Mouse (Mus musculus): Measurements from ENCODE around the gene Scap. TPM values are rescaled to one million over a fixed set of nuclear protein-coding genes. Genes with fewer than 3 reads are reported as not detected.
A peak's percentile ranks its signal among the peaks of the same experiment; 100 is the strongest.
"Not testable (repeated sequence)": the region's sequence is repeated elsewhere in the genome, so short reads cannot be mapped to it uniquely, and the experiment has no call there.

The Scap gene
- polyA plus RNA-seq, 1 experiment from 2014 or later, result 38.5 TPM

DNA sequence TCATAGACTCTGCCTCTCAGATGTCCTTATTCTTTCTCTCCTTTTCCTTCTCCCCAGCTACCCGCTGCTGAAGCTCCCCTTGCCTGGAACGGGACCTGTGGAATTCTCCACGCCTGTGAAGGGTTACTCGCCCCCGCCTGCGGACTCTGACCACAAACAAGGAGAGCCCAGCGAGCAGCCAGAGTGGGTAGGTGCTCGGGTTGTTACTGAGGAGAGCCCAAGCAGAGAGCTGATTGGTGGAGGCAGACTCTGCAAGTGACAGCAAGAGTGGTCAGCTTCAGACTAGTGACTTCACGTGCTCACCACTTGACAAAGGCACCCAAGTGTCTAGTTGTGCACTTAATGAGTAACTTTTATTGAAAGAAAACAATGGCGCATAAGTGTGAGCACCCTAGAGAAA lies 29.2 kb downstream of the Scap start:
- H3K4me1 ChIP-seq, result no peaks in the 10 kb centered on the region
- H3K27ac ChIP-seq, result no peak overlapping the region
- H3K27me3 ChIP-seq (replicated peaks), result no peaks in the 10 kb centered on the region
- no peak overlapping the region for H3K4me3 ChIP-seq (replicated peaks)
- H3K36me3 ChIP-seq, result no peaks in the 10 kb centered on the region; the same call in 1 of the 2 replicates
- no peak overlapping the region for H3K9ac ChIP-seq
- no peaks in the 10 kb centered on the region for H3K9me3 ChIP-seq
- no peak for ATAC-seq (ENCODE audit: insufficient read depth, low FRiP score, low read depth)
- H3K4me2 ChIP-seq, result no peak overlapping the region
- 72% methylated on average over 10 of the region's 10 CpGs for WGBS

DNA sequence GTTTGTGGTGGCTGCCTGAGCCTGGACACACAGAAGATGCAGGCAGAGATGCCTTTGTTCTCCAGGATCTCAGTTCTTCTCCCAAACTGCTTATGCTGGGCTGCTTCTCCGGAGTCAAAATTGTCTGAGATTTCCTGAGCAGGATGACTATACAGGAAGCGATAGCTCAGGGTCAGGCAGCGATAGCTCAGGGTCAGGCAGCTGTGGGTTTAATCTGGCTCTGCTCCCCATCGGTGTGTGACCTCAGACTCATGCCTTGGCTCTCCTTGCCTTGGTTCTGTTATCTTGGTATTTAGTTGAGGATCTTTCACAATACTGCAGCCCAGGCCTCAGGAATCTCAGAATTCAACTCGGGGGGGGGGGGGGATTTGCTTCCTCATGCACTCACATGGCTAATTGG lies 33.7 kb downstream of the Scap start:
- H3K27ac ChIP-seq, result no peak overlapping the region
- no peaks in the 10 kb centered on the region; the same call in 1 of the 2 replicates for H3K36me3 ChIP-seq
- ATAC-seq (ENCODE audit: insufficient read depth, low FRiP score, low read depth), result no peak
- no peaks in the 10 kb centered on the region for H3K9me3 ChIP-seq
- no peaks in the 10 kb centered on the region for H3K4me1 ChIP-seq
- H3K4me2 ChIP-seq, result no peak overlapping the region
- WGBS, result 71% methylated on average over 5 of the region's 5 CpGs
- no peak overlapping the region for H3K4me3 ChIP-seq (replicated peaks)
- no peak overlapping the region for H3K9ac ChIP-seq
- no peaks in the 10 kb centered on the region for H3K27me3 ChIP-seq (replicated peaks)

DNA sequence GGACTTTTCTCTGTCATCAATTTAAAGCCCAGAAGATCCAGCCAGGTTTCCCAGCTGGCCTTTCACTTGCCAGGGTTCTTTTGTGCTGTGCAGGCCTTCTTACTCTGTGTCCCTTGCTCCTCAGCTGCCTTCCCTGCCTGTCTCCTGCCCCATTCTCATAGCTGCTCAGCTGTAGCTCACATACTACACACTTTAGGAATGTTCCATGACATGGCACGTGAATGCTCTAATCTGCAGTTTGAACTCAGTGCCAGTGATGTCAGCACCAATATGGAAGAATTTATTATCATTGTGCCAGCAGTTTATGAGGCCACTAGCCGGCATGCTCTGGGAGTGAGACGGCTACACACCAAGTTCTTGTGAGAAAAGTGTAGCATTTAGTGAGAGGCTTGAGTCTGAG lies 36.8 kb downstream of the Scap start:
- Histone ChIP-seq H3K4me2 (no peak overlapping the region), H3K9ac (no peak overlapping the region), H3K4me1 (no peaks in the 10 kb centered on the region), H3K9me3 (no peaks in the 10 kb centered on the region), H3K36me3 (peaks cover 16% of the 10 kb centered on the region), H3K27ac (no peak overlapping the region), H3K4me3 (replicated peaks) (no peak overlapping the region), H3K27me3 (replicated peaks) (no peaks in the 10 kb centered on the region)
- ATAC-seq (ENCODE audit: insufficient read depth, low FRiP score, low read depth), result no peak
- WGBS, result 90% methylated on average over 3 of the region's 3 CpGs

DNA sequence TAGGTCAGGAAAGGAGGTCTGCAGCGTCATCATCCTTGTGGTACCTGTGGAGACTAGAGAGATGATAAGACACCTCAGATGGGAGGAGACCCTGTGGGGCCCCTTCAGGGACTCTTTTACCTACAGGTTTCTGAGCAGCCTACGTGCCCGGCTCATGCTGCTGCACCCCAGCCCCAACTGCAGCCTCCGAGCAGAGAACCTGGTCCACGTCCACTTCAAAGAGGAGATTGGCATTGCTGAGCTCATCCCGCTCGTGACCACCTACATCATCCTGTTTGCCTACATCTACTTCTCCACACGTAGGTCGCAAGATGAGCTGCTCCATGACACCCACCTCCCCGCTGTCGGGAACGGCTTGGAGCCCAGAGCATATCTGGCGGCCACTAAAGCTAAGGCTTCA lies 40.8 kb downstream of the Scap start:
- Histone ChIP-seq H3K4me2 (no peak overlapping the region), H3K4me1 (no peaks in the 10 kb centered on the region), H3K4me3 (replicated peaks) (no peak overlapping the region), H3K36me3 (peaks cover 21% of the 10 kb centered on the region), H3K27me3 (replicated peaks) (no peaks in the 10 kb centered on the region), H3K27ac (no peak overlapping the region), H3K9me3 (no peaks in the 10 kb centered on the region), H3K9ac (no peak overlapping the region)
- WGBS, result 95% methylated on average over 13 of the region's 13 CpGs
- ATAC-seq (ENCODE audit: insufficient read depth, low FRiP score, low read depth), result no peak

DNA sequence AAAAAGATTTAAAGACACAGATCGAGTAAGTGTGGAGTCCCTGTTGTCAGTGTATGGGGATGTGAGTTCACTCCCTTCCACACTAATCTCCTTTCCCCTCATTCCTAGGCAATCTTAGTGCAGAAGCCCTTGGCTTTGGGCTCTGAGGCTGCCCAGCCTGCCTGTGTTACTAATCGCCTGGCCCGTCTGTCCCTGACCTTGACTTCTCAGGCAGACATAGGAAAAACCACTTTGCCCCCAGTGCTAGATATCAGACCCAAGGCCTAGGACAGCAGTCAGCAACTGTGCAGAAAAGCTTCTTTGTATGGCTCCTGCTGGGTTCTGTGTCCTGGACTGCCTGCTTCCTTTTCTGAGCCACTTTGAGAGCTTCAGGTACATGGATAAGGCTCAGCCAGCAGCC lies 42.6 kb downstream of the Scap start:
- Histone ChIP-seq H3K9me3 (no peaks in the 10 kb centered on the region), H3K27me3 (replicated peaks) (no peaks in the 10 kb centered on the region), H3K36me3 (peaks cover 28% of the 10 kb centered on the region), H3K27ac (no peak overlapping the region), H3K4me3 (replicated peaks) (no peak overlapping the region), H3K9ac (no peak overlapping the region), H3K4me2 (no peak overlapping the region), H3K4me1 (no peaks in the 10 kb centered on the region)
- WGBS, result 86% methylated on average over 3 of the region's 3 CpGs
- no peak for ATAC-seq (ENCODE audit: insufficient read depth, low FRiP score, low read depth)

DNA sequence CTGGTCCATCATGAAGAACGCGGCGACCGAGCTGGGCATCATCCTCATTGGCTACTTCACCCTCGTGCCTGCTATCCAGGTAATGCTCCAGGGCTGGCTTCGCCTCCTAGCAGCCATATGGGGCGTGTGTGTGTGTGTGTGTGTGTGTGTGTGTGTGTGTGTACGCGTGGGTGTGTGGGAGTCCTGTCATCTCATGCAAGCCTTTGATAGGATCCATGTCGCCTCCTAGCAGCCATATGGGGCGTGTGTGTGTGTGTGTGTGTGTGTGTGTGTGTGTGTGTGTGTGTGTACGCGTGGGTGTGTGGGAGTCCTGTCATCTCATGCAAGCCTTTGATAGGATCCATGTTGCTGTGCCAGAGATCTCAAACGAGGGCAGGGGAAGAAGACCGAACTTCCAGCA lies 44.6 kb downstream of the Scap start:
- H3K4me1 ChIP-seq; H3K9ac ChIP-seq; H3K9me3 ChIP-seq; H3K4me3 ChIP-seq (replicated peaks); H3K27me3 ChIP-seq (replicated peaks); H3K27ac ChIP-seq; H3K4me2 ChIP-seq; ATAC-seq (ENCODE audit: insufficient read depth, low FRiP score, low read depth): not testable (repeated sequence)
- WGBS, result 83% methylated on average over 15 of the region's 15 CpGs
- peaks cover 25% of the 10 kb centered on the region for H3K36me3 ChIP-seq

DNA sequence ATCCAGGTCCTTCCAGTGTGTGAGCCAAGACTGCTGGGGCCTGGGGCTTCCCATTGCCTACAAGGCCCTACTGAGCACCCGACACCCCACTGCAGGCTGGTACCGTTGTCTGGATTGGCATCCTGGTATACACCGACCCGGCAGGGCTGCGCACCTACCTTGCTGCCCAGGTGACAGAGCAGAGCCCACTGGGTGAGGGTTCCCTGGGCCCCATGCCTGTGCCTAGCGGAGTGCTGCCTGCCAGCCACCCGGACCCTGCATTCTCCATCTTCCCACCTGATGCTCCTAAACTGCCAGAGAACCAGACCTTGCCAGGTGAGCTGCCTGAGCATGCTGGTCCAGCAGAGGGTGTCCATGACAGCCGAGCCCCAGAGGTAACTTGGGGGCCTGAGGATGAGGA lies 46.3 kb downstream of the Scap start:
- H3K4me1 ChIP-seq, result no peaks in the 10 kb centered on the region
- no peaks in the 10 kb centered on the region for H3K27me3 ChIP-seq (replicated peaks)
- H3K9ac ChIP-seq, result no peak overlapping the region
- H3K4me2 ChIP-seq, result no peak overlapping the region
- H3K4me3 ChIP-seq (replicated peaks), result no peak overlapping the region
- H3K36me3 ChIP-seq, result peaks cover 25% of the 10 kb centered on the region
- no peaks in the 10 kb centered on the region for H3K9me3 ChIP-seq
- H3K27ac ChIP-seq, result no peak overlapping the region
- ATAC-seq (ENCODE audit: insufficient read depth, low FRiP score, low read depth), result no peak
- WGBS, result 89% methylated on average over 8 of the region's 8 CpGs

DNA sequence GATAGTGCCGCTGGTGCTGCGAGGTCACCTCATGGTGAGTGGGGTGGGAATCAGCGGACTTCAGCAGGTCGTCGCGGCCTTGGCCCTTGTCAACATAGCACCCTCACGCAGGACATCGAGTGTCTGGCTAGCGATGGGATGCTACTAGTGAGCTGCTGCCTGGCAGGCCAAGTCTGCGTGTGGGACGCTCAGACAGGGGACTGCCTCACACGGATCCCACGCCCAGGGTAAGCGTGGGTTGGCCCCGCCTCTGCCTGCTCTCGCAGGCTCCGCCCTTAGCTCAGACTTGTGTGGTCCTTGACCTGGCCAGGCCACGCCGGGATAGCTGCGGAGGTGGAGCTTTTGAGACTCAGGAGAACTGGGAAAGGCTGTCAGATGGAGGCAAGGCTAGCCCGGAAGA lies 47.6 kb downstream of the Scap start:
- peak; percentile 36; the same call in 1 of the 2 replicates for ATAC-seq (ENCODE audit: insufficient read depth, low FRiP score, low read depth)

DNA sequence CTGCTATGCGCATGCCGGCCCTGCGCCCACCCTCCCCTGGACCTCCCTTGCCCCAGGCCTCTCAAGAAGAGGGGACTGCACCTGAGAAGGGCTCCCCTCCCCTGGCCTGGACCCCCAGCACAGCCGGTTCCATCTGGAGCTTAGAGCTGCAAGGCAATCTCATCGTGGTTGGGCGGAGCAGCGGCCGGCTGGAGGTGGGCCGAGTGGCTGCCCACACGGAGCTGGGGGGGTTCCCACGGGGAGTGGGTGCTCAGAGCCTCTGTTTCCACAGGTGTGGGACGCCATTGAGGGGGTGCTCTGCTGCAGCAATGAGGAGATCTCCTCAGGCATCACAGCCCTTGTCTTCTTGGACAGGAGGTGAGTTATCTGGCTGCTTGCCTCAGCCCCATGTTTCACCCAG lies 48.2 kb downstream of the Scap start:
- Histone ChIP-seq H3K4me1 (no peaks in the 10 kb centered on the region), H3K9ac (no peak overlapping the region), H3K9me3 (no peaks in the 10 kb centered on the region), H3K36me3 (peaks cover 44% of the 10 kb centered on the region), H3K4me3 (replicated peaks) (no peak overlapping the region), H3K27ac (no peak overlapping the region), H3K27me3 (replicated peaks) (no peaks in the 10 kb centered on the region), H3K4me2 (no peak overlapping the region)
- WGBS, result 73% methylated on average over 12 of the region's 12 CpGs
- no peak for ATAC-seq (ENCODE audit: insufficient read depth, low FRiP score, low read depth)

More for the DNA sequence above, 47.6 kb downstream of the Scap start:
- H3K9me3 ChIP-seq, result no peaks in the 10 kb centered on the region
- H3K27me3 ChIP-seq (replicated peaks), result no peaks in the 10 kb centered on the region
- no peaks in the 10 kb centered on the region for H3K4me1 ChIP-seq
- WGBS, result 35% methylated on average over 21 of the region's 21 CpGs
- H3K4me3 ChIP-seq (replicated peaks), result no peak overlapping the region
- no peak overlapping the region for H3K4me2 ChIP-seq
- H3K27ac ChIP-seq, result no peak overlapping the region
- no peak overlapping the region for H3K9ac ChIP-seq
- peaks cover 37% of the 10 kb centered on the region for H3K36me3 ChIP-seq

DNA sequence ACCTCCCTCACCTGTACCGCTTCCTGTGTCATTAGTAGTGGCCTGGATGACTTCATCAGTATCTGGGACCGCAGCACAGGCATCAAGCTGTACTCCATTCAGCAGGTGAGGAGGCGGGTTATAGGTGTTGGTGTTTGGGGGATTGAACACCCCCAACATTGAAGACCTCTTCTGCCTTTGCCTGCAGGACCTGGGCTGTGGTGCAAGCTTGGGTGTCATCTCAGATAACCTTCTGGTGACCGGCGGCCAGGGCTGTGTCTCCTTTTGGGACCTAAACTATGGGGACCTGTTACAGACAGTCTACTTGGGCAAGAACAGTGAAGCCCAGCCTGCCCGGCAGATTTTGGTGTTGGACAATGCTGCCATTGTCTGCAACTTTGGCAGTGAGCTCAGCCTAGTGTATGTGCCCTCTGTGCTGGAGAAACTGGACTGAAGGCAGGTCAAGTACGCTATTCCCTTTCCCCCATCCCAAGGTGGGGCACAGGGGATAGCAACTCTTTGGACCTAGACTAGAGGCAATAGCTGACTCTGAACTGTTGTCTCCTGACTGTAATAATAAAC lies 51.4 kb downstream of the Scap start:
- Histone ChIP-seq H3K9ac (no peak overlapping the region), H3K4me2 (no peak overlapping the region), H3K9me3 (no peaks in the 10 kb centered on the region), H3K27ac (no peak overlapping the region), H3K4me1 (no peaks in the 10 kb centered on the region), H3K4me3 (replicated peaks) (no peak overlapping the region), H3K27me3 (replicated peaks) (no peaks in the 10 kb centered on the region), H3K36me3 (peaks cover 60% of the 10 kb centered on the region)
- no peak for ATAC-seq (ENCODE audit: insufficient read depth, low FRiP score, low read depth)
- 89% methylated on average over 7 of the region's 7 CpGs for WGBS

DNA sequence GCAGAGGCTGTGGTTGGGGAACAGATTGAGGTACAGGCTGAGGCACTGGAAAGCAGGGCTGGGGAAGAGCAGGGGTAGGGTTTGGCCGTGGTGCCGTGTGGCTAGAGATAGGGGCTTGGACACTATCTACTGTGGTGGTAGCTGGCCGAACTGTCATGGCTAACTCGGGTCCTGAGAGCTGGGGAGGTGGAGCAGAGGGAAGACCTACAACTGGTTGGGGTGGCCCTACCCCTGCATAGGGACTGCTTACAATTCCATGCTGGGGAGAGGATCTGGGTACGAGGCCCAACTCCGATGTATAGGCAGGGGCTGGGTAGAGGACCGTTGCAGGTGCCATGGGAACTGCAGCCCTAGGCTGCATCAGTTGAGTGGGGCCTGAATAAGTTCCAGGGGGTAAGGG lies 54.9 kb downstream of the Scap start:
- no peaks in the 10 kb centered on the region for H3K27me3 ChIP-seq (replicated peaks)
- no peaks in the 10 kb centered on the region for H3K9me3 ChIP-seq
- H3K9ac ChIP-seq, result no peak overlapping the region
- H3K4me3 ChIP-seq (replicated peaks), result no peak overlapping the region
- no peak for ATAC-seq (ENCODE audit: insufficient read depth, low FRiP score, low read depth)
- H3K36me3 ChIP-seq, result peaks cover 88% of the 10 kb centered on the region
- H3K4me1 ChIP-seq, result no peaks in the 10 kb centered on the region
- H3K4me2 ChIP-seq, result no peak overlapping the region
- 92% methylated on average over 7 of the region's 7 CpGs for WGBS
- no peak overlapping the region for H3K27ac ChIP-seq

DNA sequence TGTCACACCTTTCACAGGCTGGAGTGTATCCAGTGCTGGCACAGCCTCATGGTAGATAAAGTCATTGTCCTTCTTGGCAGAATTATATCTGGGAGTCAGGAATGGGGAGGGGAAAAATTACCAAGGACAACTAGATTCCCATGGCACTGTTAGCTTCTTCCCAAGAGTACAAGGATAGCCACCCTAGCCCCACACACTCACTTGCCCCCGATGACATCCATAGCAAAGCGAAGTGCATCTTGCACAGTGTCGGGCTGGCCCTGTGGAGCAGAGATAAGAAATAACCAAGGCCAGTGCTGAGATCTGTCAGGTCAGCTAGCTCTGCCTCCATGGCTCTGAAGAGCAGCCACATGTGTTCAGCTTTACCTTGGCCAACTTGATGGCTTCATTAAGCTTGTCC lies 57.8 kb downstream of the Scap start:
- Histone ChIP-seq H3K9ac (no peak overlapping the region), H3K4me2 (no peak overlapping the region), H3K4me1 (no peaks in the 10 kb centered on the region), H3K27me3 (replicated peaks) (no peaks in the 10 kb centered on the region), H3K4me3 (replicated peaks) (no peak overlapping the region), H3K36me3 (peaks cover 73% of the 10 kb centered on the region), H3K9me3 (no peaks in the 10 kb centered on the region), H3K27ac (no peak overlapping the region)
- WGBS, result 94% methylated on average over 3 of the region's 3 CpGs
- no peak for ATAC-seq (ENCODE audit: insufficient read depth, low FRiP score, low read depth)

DNA sequence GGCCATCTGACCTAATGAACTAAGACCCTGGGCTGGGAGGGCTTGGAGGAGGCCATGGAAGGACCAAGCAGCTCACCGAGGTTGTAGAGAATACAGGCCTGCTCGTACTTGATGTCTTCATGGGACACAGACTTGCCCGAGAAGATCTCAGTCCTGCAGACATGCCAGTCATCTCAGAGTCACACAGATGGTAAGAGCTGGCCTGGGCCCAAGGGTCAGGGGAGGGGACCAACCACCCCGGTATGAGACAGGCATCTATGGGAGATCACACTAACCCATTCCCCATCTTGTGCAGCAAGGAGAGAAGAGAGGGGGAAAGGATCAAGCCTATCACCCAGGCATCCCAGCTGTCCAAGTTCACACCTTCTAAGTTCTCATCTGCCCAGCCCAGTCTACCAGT lies 60.2 kb downstream of the Scap start:
- Histone ChIP-seq H3K9me3 (no peaks in the 10 kb centered on the region), H3K9ac (no peak overlapping the region), H3K36me3 (peaks cover 52% of the 10 kb centered on the region), H3K27me3 (replicated peaks) (no peaks in the 10 kb centered on the region), H3K4me1 (no peaks in the 10 kb centered on the region), H3K4me2 (no peak overlapping the region), H3K4me3 (replicated peaks) (no peak overlapping the region), H3K27ac (no peak overlapping the region)
- WGBS, result 88% methylated on average over 4 of the region's 4 CpGs
- ATAC-seq (ENCODE audit: insufficient read depth, low FRiP score, low read depth), result 0 out of 2 replicates have a peak, but pooled peaks have one; percentile 15
